Mouse (Mus musculus) myocyte (in vitro differentiated cells): ENCODE measurements around the gene I0C0044D17Rik. TPM values are rescaled to one million over a fixed set of nuclear protein-coding genes. Genes with fewer than 3 reads are reported as not detected.

Experiments
- H3K27me3 ChIP-seq: one replicate; pipeline ENCODE4 v1.6.1; 2011; ENCODE audit not compliant: control insufficient read depth, insufficient read depth, insufficient read length
- H3K36me3 ChIP-seq: one replicate; pipeline ENCODE4 v1.6.1; 2011; ENCODE audit not compliant: control insufficient read depth, insufficient read depth
- H3K4me2 ChIP-seq: one replicate; pipeline ENCODE4 v1.6.1; 2011; ENCODE audit warnings: low read depth, control low read depth
- H3K4me3 ChIP-seq: one replicate; pipeline ENCODE4 v1.5.1; 2011; ENCODE audit warnings: mild to moderate bottlenecking, control low read depth, moderate library complexity
- H3K79me2 ChIP-seq: one replicate; pipeline ENCODE4 v1.6.1; 2011; ENCODE audit not compliant: control insufficient read depth, insufficient read depth
- H3ac ChIP-seq: one replicate; pipeline ENCODE4 v1.6.1; 2011; ENCODE audit not compliant: control insufficient read depth, insufficient read length
- CEBPB ChIP-seq: IDR thresholded peaks from 2 replicates; pipeline ENCODE4 v1.6.1; 2011; ENCODE audit warnings: mild to moderate bottlenecking, moderate library complexity; ENCODE audit not compliant: poor library complexity, insufficient read depth, severe bottlenecking
- E2F4 ChIP-seq: IDR thresholded peaks from one replicate; pipeline ENCODE4 v1.6.1; 2011; ENCODE audit warnings: mild to moderate bottlenecking, control low read depth, moderate library complexity; ENCODE audit not compliant: insufficient read depth
- MAX ChIP-seq: IDR thresholded peaks from one replicate; pipeline ENCODE4 v1.6.1; 2011; ENCODE audit warnings: low read depth, mild to moderate bottlenecking, control low read depth
- MYOD1 ChIP-seq, 3 experiments: IDR thresholded peaks; one replicate each; pipeline ENCODE4 v1.6.1; 2011; ENCODE audit warnings: control low read depth in 2 of 3, low read depth in 2 of 3, mild to moderate bottlenecking in 2 of 3, moderate library complexity in 1 of 3; ENCODE audit not compliant: insufficient read length in 2 of 3, control insufficient read depth in 1 of 3
- MYOG ChIP-seq, 3 experiments: IDR thresholded peaks; one replicate each; pipeline ENCODE4 v1.6.1; 2011; ENCODE audit warnings: control low read depth in 2 of 3, low read depth in 2 of 3, mild to moderate bottlenecking in 2 of 3; ENCODE audit not compliant: insufficient read length in 2 of 3, control insufficient read depth in 1 of 3, insufficient read depth in 1 of 3
- POLR2A ChIP-seq: IDR thresholded peaks from one replicate; pipeline ENCODE4 v1.6.1; 2011; ENCODE audit warnings: low read depth, mild to moderate bottlenecking, control low read depth, moderate library complexity; ENCODE audit not compliant: insufficient read length
- POLR2AphosphoS2 ChIP-seq: IDR thresholded peaks from one replicate; pipeline ENCODE4 v1.6.1; 2011; ENCODE audit warnings: low read depth, control low read depth; ENCODE audit not compliant: insufficient read length
- REST ChIP-seq: IDR thresholded peaks from one replicate; pipeline ENCODE4 v1.6.1; 2011; ENCODE audit warnings: mild to moderate bottlenecking, control low read depth, moderate library complexity; ENCODE audit not compliant: insufficient read depth, insufficient read length
- SRF ChIP-seq: IDR thresholded peaks from one replicate; pipeline ENCODE4 v1.6.1; 2011; ENCODE audit warnings: low read depth; ENCODE audit not compliant: control insufficient read depth, insufficient read length
- TCF12 ChIP-seq: IDR thresholded peaks from one replicate; pipeline ENCODE4 v1.6.1; 2011; ENCODE audit warnings: mild to moderate bottlenecking, control low read depth; ENCODE audit not compliant: poor library complexity, insufficient read depth, severe bottlenecking
- TCF3 ChIP-seq: IDR thresholded peaks from one replicate; pipeline ENCODE4 v1.6.1; 2011; ENCODE audit warnings: low read depth, control low read depth; ENCODE audit not compliant: insufficient read length
- USF1 ChIP-seq: IDR thresholded peaks from one replicate; pipeline ENCODE4 v1.6.1; 2011; ENCODE audit warnings: low read depth, mild to moderate bottlenecking, control low read depth, moderate library complexity
- polyA plus RNA-seq: library from polyadenylated mRNA; unstranded; fragments of >200 nt; fragmentation: generic; extraction: Trizol; gene quantifications from one replicate; pipeline ENCODE4 v1.2.1, GENCODE M21; 2012; ENCODE audit warnings: missing spikeins

Gene I0C0044D17Rik
- polyA plus RNA-seq, 1 experiment, result not detected

DNA sequence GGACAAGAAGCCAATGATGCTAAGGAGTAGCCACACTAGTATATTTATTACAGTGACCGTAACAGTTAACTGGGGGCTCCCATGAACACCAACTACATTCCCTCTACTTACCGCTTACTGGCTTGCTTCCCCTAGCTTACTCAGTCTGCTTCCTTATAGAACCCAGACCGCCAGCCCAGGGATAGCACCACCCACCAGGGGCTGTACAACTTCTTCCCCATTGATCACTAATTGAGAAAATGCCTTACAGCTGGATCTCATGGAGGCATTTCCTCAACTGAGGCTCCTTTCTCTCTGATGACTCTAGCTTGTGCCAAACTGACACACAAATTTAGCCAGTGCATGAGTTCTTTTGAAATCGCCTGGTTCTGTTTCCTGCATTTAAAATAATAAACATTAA is 15.3 kb upstream of the I0C0044D17Rik start:
- TF ChIP-seq POLR2AphosphoS2 (no peak), REST (no peak), CEBPB (no peak), E2F4 (no peak), MYOD1 (IDR thresholded peaks at IDR 0.05; ENCODE audit: control insufficient read depth in 1 of 3, insufficient read length in 2 of 3, low read depth in 2 of 3) (no peak), USF1 (no peak), TCF12 (no peak), TCF3 (no peak), MYOG (IDR thresholded peaks at IDR 0.05; ENCODE audit: control insufficient read depth in 1 of 3, insufficient read depth in 1 of 3, insufficient read length in 2 of 3, low read depth in 2 of 3) (no peak), SRF (no peak), MAX (no peak), POLR2A (no peak)
- H3K4me3 ChIP-seq, result no peak overlapping the region
- no peaks in the 10 kb centered on the region for H3K27me3 ChIP-seq
- no peaks in the 10 kb centered on the region for H3K36me3 ChIP-seq
- no peak overlapping the region for H3ac ChIP-seq
- H3K4me2 ChIP-seq, result no peak overlapping the region
- H3K79me2 ChIP-seq, result no peaks in the 10 kb centered on the region

DNA sequence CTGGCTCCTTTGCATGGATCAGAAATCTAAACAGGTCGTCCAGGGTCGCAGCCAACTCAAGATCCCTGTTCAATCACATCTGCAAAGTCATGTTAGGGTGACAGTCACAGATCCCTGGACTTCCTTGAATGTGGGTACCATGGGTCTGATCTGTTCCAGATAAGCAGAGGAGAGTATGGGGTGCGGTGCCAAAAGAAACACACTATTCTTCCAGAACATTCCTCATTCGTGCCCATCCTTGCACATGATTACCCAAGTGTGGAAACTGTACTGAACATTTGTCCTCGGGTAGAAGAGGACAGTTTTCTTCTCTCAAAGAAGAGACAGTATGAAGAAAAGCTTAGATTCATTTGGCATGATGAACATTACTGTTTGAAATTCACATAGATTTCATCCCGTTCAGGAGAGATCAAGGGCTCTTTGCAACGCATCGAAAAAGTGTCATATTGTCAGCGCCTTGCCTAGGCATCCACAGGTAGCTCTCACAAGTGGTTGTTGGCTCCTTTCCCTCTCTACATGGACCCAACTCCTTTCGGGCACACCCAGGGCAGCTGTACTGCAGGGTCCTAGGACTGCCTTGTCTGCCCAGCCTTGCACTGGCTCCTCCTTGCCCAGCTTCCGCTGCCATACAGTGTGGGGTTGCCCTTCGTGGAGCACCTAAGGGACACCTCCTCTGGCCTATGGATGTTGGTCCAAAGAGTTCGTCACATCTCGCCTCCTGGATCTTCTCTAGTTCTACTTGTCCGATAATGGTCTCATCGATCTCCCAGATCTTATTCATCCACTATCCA is 14.3 kb upstream of the I0C0044D17Rik start:
- H3K27me3 ChIP-seq, result no peaks in the 10 kb centered on the region
- H3K4me2 ChIP-seq, result no peak overlapping the region
- H3K4me3 ChIP-seq, result no peak overlapping the region
- no peaks in the 10 kb centered on the region for H3K79me2 ChIP-seq
- no peaks in the 10 kb centered on the region for H3K36me3 ChIP-seq
- no peak overlapping the region for H3ac ChIP-seq
- TF ChIP-seq POLR2A (no peak), MYOD1 (IDR thresholded peaks at IDR 0.05; ENCODE audit: control insufficient read depth in 1 of 3, insufficient read length in 2 of 3, low read depth in 2 of 3) (no peak), E2F4 (no peak), TCF12 (no peak), SRF (no peak), TCF3 (no peak), MAX (no peak), POLR2AphosphoS2 (no peak), USF1 (no peak), MYOG (IDR thresholded peaks at IDR 0.05; ENCODE audit: control insufficient read depth in 1 of 3, insufficient read depth in 1 of 3, insufficient read length in 2 of 3, low read depth in 2 of 3) (no peak), CEBPB (no peak), REST (no peak)

DNA sequence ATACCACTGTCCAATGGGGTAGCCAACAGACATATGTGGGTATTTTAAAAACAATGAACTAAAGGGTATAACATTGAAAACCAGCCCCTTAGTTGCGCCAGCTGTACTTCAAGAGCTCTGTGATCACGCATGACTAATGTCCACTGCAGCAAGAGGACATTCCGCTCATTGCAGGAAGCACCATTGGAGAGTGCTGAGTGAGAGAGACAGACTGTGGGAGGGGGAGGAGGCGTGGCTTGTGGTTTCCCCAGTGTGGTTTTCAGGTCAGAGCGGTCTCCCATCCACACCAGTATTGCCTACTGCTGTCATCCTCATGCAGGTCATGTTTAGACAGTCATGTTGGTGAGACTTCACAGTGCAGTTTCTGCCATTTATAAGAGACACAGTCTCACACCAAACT is 12.9 kb upstream of the I0C0044D17Rik start:
- peak overlapping the region; percentile 16 for H3K4me2 ChIP-seq
- no peak overlapping the region for H3K4me3 ChIP-seq
- no peak overlapping the region for H3ac ChIP-seq
- H3K36me3 ChIP-seq, result no peaks in the 10 kb centered on the region
- TF ChIP-seq REST, result no peak
- TF ChIP-seq CEBPB, result no peak
- TF ChIP-seq USF1, result no peak
- no peak for TF ChIP-seq MYOD1 (IDR thresholded peaks at IDR 0.05; ENCODE audit: control insufficient read depth in 1 of 3, insufficient read length in 2 of 3, low read depth in 2 of 3)
- no peak for TF ChIP-seq MAX
- TF ChIP-seq TCF3, result no peak
- TF ChIP-seq POLR2AphosphoS2, result no peak
- TF ChIP-seq MYOG (IDR thresholded peaks at IDR 0.05; ENCODE audit: control insufficient read depth in 1 of 3, insufficient read depth in 1 of 3, insufficient read length in 2 of 3, low read depth in 2 of 3), result no peak
- no peak for TF ChIP-seq E2F4
- no peak for TF ChIP-seq POLR2A
- TF ChIP-seq SRF, result no peak
- no peak for TF ChIP-seq TCF12
- no peaks in the 10 kb centered on the region for H3K27me3 ChIP-seq
- no peaks in the 10 kb centered on the region for H3K79me2 ChIP-seq

DNA sequence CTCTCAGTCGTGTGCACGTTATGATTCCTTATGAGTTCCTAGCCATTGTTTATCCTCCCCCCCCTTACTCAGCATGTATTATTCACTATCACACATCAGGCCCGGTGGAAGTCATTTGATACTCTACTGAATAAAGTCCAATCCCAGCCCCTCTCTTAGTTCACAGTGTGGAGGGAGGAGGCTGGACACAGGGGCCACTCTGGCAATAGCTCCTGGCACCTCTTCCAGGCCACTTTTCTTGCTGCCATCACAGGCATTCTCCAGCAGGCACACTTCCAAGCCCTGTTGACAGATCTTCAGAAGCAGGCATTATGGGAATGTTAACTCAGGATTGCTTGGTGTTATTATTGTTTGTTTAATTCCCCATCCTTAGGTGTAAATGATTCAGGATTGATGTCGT is 11.1 kb upstream of the I0C0044D17Rik start:
- Histone ChIP-seq H3K4me2 (no peak overlapping the region), H3K4me3 (no peak overlapping the region), H3K27me3 (no peaks in the 10 kb centered on the region), H3K79me2 (no peaks in the 10 kb centered on the region), H3K36me3 (no peaks in the 10 kb centered on the region), H3ac (no peak overlapping the region)
- TF ChIP-seq MYOG (IDR thresholded peaks at IDR 0.05; ENCODE audit: control insufficient read depth in 1 of 3, insufficient read depth in 1 of 3, insufficient read length in 2 of 3, low read depth in 2 of 3), result no peak
- TF ChIP-seq E2F4, result no peak
- no peak for TF ChIP-seq TCF12
- no peak for TF ChIP-seq REST
- no peak for TF ChIP-seq USF1
- no peak for TF ChIP-seq POLR2A
- TF ChIP-seq SRF, result no peak
- TF ChIP-seq TCF3, result no peak
- no peak for TF ChIP-seq POLR2AphosphoS2
- TF ChIP-seq MAX, result no peak
- no peak for TF ChIP-seq MYOD1 (IDR thresholded peaks at IDR 0.05; ENCODE audit: control insufficient read depth in 1 of 3, insufficient read length in 2 of 3, low read depth in 2 of 3)
